Mouse (Mus musculus): ENCODE results near the gene Tfeb.

- TF ChIP-seq CTCF (conservative IDR thresholded peaks at IDR 0.05; ENCODE audit: insufficient read depth, insufficient read length, low read depth, low read length) (0 out of 2 replicates have a peak, but pooled peaks have one; percentile 0), POLR2A (IDR thresholded peaks at IDR 0.05; ENCODE audit: low read depth, low read length) (no peak)
These were observed 25.2 kb downstream of the Tfeb start for GRCm38 (mm10) chr17:47762028-47762427.

Data from kidney, adult 2 months (tissue).